Mouse (Mus musculus) liver, adult 10 weeks (tissue): ENCODE results near the gene Ddx55. TPM values are rescaled to one million over a fixed set of nuclear protein-coding genes. Genes with fewer than 3 reads are reported as not detected.

Source experiments
- polyA plus RNA-seq: library from polyadenylated mRNA; stranded (reverse); fragments of 350-450 nt; fragmentation: Illumina TruSeq; extraction: RNeasy Lipid Tissue Mini Kit (QIAGEN cat#74804); gene quantifications from one replicate; pipeline ENCODE4 v1.2.3, GENCODE M21; 2014; ENCODE audit warnings: low read depth, low replicate concordance

The Ddx55 gene
- polyA plus RNA-seq: 4.1 TPM

DNA sequence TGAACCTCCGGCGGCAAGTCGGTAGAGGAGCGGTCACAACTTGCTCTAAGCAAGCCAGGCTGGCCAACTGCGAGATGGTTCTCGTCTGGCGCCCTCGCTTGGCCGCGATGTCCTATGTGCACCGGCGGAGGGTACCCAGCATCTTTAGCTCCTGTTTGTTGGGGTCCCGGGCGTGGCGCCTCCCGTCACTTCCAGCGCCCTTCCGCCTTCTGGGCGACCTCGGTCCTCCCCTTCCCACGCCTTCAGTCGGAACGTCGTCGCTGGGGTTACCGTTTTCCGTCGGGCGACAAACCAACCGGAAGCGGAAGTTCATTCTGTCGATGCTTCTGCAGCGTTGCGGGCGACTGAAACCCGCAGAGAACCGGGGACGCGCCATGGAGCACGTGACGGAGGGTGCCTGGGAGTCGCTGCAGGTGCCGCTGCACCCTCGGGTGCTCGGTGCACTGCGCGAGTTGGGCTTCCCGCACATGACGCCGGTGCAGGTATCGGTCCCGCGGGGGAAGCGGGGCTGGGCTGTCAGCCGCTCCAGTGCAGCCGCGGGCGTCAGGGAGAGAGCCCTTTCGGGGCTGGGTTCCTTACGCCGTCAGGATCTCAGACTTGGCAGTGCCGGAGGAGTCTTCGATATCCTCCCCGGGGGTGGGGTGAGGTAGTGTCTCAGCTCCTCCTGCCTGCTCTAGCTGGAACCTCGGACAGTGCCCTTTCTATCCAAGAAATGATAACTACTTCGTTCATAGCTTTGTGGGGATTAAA is at the start of gene Ddx55:
Ddx55 (plus strand) TSS at position 307 of the 750 bp plus-strand sequence.

DNA sequence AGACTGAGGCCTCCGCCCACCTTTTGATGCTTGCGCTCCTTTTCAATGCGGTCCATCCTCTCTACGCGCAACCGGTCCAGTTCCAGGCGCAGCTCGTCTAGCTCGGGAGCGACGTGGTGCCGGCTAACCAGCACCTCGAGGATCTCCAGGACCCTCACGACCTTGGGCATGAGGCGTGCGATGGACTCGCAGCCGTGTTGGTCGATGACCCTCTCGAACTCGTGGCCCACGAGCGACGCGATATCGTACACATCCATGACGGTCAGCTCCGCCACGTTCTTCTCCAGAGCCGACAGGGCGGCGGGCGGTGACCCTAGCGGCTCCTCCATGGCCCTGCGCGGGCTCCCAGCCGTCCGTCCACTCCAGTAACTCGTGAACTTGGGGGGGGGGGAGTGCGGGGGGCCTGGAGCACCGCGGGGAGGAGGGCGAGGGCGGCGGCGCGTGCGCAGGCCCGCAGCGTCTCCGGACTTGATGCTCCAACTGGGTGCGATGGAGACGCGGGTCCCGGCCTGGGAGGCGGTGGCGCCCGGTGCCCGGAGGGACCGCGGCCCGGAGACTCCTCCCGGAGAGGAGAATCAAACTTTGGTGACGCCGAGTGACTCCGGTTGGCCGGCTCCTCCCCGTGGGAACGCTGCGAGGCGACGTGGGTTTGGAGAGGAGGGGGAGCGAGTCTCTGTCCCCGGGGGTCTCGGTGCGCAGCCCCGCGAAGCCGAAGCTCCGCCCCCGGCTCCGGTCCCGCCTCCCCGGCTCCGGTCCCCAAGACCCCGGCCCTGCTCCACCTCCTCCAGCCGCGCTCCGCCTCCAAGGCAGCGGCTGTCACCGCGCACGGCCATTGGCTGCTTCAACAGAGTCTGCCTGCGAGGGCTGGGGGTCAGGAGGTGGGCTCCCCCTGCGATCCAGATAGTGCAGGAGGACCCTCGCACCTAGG is 21.7 kb upstream of the Ddx55 start, which contains the start of gene Rilpl1:
Rilpl1 (minus strand) TSS at position 737 of the 928 bp plus-strand sequence.

GRCm38 (mm10) chr5:124540383-124540786 is 12.3 kb upstream of the Ddx55 start, which contains the start of gene Tmed2:
Tmed2 (plus strand) TSS chr5:124540695.

GRCm38 (mm10) chr5:124578633-124579317 is 26.1 kb downstream of the Ddx55 start, which contains the start of the genes Eif2b1 and Gtf2h3:
Eif2b1 (minus strand) TSS chr5:124579131.
Gtf2h3 (plus strand) TSS chr5:124579140.

Other genes with a start within 250 kb of the Ddx55 start
- gene Mphosph9, start 224.9 kb upstream of the Ddx55 start, polyA plus RNA-seq: 2.6 TPM
- gene 2810006K23Rik, start 224.8 kb upstream of the Ddx55 start, polyA plus RNA-seq: 13.7 TPM
- 47.3 TPM for gene Cdk2ap1, start 189.8 kb upstream of the Ddx55 start, polyA plus RNA-seq
- 25.7 TPM for gene Sbno1, start 126.9 kb upstream of the Ddx55 start, polyA plus RNA-seq
- gene Kmt5a, start 112.9 kb upstream of the Ddx55 start, polyA plus RNA-seq: 22.0 TPM
- gene Rilpl2, start 74.5 kb upstream of the Ddx55 start, polyA plus RNA-seq: 1.6 TPM
- gene Snrnp35, start 69.7 kb upstream of the Ddx55 start, polyA plus RNA-seq: 0.98 TPM
- 0.66 TPM for gene Rilpl1, start 21.5 kb upstream of the Ddx55 start, polyA plus RNA-seq
- 919 TPM for gene Tmed2, start 12.2 kb upstream of the Ddx55 start, polyA plus RNA-seq
- gene Eif2b1, start 26.3 kb downstream of the Ddx55 start, polyA plus RNA-seq: 28.7 TPM
- gene Gtf2h3, start 26.3 kb downstream of the Ddx55 start, polyA plus RNA-seq: 6.8 TPM
- gene Atp6v0a2, start 75.7 kb downstream of the Ddx55 start, polyA plus RNA-seq: 12.0 TPM
- gene Dnah10, start 172.2 kb downstream of the Ddx55 start, polyA plus RNA-seq: not detected